Mouse (Mus musculus): ENCODE measurements at regions not wholly inside any gene's neighbourhood (a gene's known extent, or its start where the extent isn't known, plus 50 kb on each side); places are given as distances from the start of the nearest gene placed in this dataset.

- Histone ChIP-seq H3K4me3 (replicated peaks) (no peak overlapping the region), H3K27ac (replicated peaks) (no peak overlapping the region), H3K4me1 (0 out of 2 replicates have a peak, but pooled peaks cover 5% of the 10 kb centered on the region), H3K9ac (replicated peaks) (no peak overlapping the region), H3K9me3 (replicated peaks) (no peaks in the 10 kb centered on the region), H3K36me3 (no peaks in the 10 kb centered on the region), H3K4me2 (no peak overlapping the region), H3K27me3 (replicated peaks) (no peaks in the 10 kb centered on the region)
- no peak for ATAC-seq (ENCODE audit: low FRiP score)
- 15% methylated on average over 7 of the region's 7 CpGs for WGBS
Measured at GRCm38 (mm10) chr19:60334521-60334920, 108.0 kb upstream of the Fam204a start.

- Histone ChIP-seq H3K9me3 (replicated peaks) (no peaks in the 10 kb centered on the region), H3K9ac (replicated peaks) (no peak overlapping the region), H3K4me2 (no peak overlapping the region), H3K27ac (replicated peaks) (no peak overlapping the region), H3K36me3 (no peaks in the 10 kb centered on the region), H3K4me1 (peaks cover 10% of the 10 kb centered on the region; the same call in 1 of the 2 replicates), H3K4me3 (replicated peaks) (no peak overlapping the region), H3K27me3 (replicated peaks) (no peaks in the 10 kb centered on the region)
- WGBS, result 60% methylated on average over 3 of the region's 3 CpGs
- no peak for ATAC-seq (ENCODE audit: low FRiP score)
Measured at GRCm38 (mm10) chr19:60328295-60328694, 101.8 kb upstream of the Fam204a start.

GRCm38 (mm10) chr19:60325612-60326011 is 99.1 kb upstream of the Fam204a start:
- Histone ChIP-seq H3K4me2 (no peak overlapping the region), H3K27ac (replicated peaks) (no peak overlapping the region), H3K36me3 (no peaks in the 10 kb centered on the region), H3K4me1 (peaks cover 10% of the 10 kb centered on the region; the same call in 1 of the 2 replicates), H3K4me3 (replicated peaks) (no peak overlapping the region), H3K9me3 (replicated peaks) (no peaks in the 10 kb centered on the region), H3K9ac (replicated peaks) (no peak overlapping the region), H3K27me3 (replicated peaks) (no peaks in the 10 kb centered on the region)
- no peak for ATAC-seq (ENCODE audit: low FRiP score)

GRCm38 (mm10) chr19:60325112-60325511 is 98.6 kb upstream of the Fam204a start:
- H3K9me3 ChIP-seq (replicated peaks), result no peaks in the 10 kb centered on the region
- peaks cover 10% of the 10 kb centered on the region; the same call in 1 of the 2 replicates for H3K4me1 ChIP-seq
- no peak overlapping the region for H3K9ac ChIP-seq (replicated peaks)
- no peaks in the 10 kb centered on the region for H3K27me3 ChIP-seq (replicated peaks)
- 13% methylated on average over 5 of the region's 5 CpGs for WGBS
- no peak overlapping the region for H3K4me3 ChIP-seq (replicated peaks)
- peak; percentile 70; the same call in 1 of the 2 replicates for ATAC-seq (ENCODE audit: low FRiP score)
- H3K27ac ChIP-seq (replicated peaks), result no peak overlapping the region
- H3K36me3 ChIP-seq, result no peaks in the 10 kb centered on the region
- no peak overlapping the region for H3K4me2 ChIP-seq

- WGBS, result 28% methylated on average over 4 of the region's 4 CpGs
- H3K36me3 ChIP-seq, result no peaks in the 10 kb centered on the region
- H3K9me3 ChIP-seq (replicated peaks), result no peaks in the 10 kb centered on the region
- H3K4me1 ChIP-seq, result no peaks in the 10 kb centered on the region
- no peak for ATAC-seq (ENCODE audit: low FRiP score)
- no peak overlapping the region for H3K27ac ChIP-seq (replicated peaks)
- no peak overlapping the region for H3K4me2 ChIP-seq
- no peak overlapping the region for H3K4me3 ChIP-seq (replicated peaks)
- H3K27me3 ChIP-seq (replicated peaks), result no peaks in the 10 kb centered on the region
- no peak overlapping the region for H3K9ac ChIP-seq (replicated peaks)
Measured at GRCm38 (mm10) chr19:60310591-60310990, 84.1 kb upstream of the Fam204a start.

GRCm38 (mm10) chr19:60302371-60302770 is 75.9 kb upstream of the Fam204a start:
- no peaks in the 10 kb centered on the region for H3K4me1 ChIP-seq
- no peak overlapping the region for H3K27ac ChIP-seq (replicated peaks)
- no peaks in the 10 kb centered on the region for H3K27me3 ChIP-seq (replicated peaks)
- H3K9ac ChIP-seq (replicated peaks), result no peak overlapping the region
- no peak overlapping the region for H3K4me2 ChIP-seq
- no peaks in the 10 kb centered on the region for H3K9me3 ChIP-seq (replicated peaks)
- no peak overlapping the region for H3K4me3 ChIP-seq (replicated peaks)
- no peaks in the 10 kb centered on the region for H3K36me3 ChIP-seq
- WGBS, result 76% methylated on average over 6 of the region's 6 CpGs
- no peak for ATAC-seq (ENCODE audit: low FRiP score)

- WGBS, result 86% methylated on average over 2 of the region's 2 CpGs
- H3K4me3 ChIP-seq (replicated peaks), result no peak overlapping the region
- no peaks in the 10 kb centered on the region for H3K4me1 ChIP-seq
- H3K9ac ChIP-seq (replicated peaks), result no peak overlapping the region
- no peaks in the 10 kb centered on the region for H3K27me3 ChIP-seq (replicated peaks)
- no peak for ATAC-seq (ENCODE audit: low FRiP score)
- H3K4me2 ChIP-seq, result no peak overlapping the region
- no peaks in the 10 kb centered on the region for H3K9me3 ChIP-seq (replicated peaks)
- no peaks in the 10 kb centered on the region for H3K36me3 ChIP-seq
- no peak overlapping the region for H3K27ac ChIP-seq (replicated peaks)
Measured at GRCm38 (mm10) chr19:60300891-60301290, 74.4 kb upstream of the Fam204a start.

GRCm38 (mm10) chr19:60290244-60290643 is 63.7 kb upstream of the Fam204a start:
- 91% methylated on average over 4 of the region's 4 CpGs for WGBS
- no peak overlapping the region for H3K9ac ChIP-seq (replicated peaks)

GRCm38 (mm10) chr19:60286810-60287396 is 60.4 kb upstream of the Fam204a start:
- WGBS, result 38% methylated on average over 6 of the region's 6 CpGs

More at GRCm38 (mm10) chr19:60290244-60290643, 63.7 kb upstream of the Fam204a start:
- Histone ChIP-seq H3K9me3 (replicated peaks) (no peaks in the 10 kb centered on the region), H3K27me3 (replicated peaks) (no peaks in the 10 kb centered on the region), H3K27ac (replicated peaks) (no peak overlapping the region), H3K4me3 (replicated peaks) (no peak overlapping the region), H3K4me1 (peaks cover 3% of the 10 kb centered on the region; the same call in 1 of the 2 replicates), H3K36me3 (no peaks in the 10 kb centered on the region), H3K4me2 (no peak overlapping the region)
- ATAC-seq (ENCODE audit: low FRiP score), result no peak

GRCm38 (mm10) chr19:60284901-60285300 is 58.4 kb upstream of the Fam204a start:
- no peaks in the 10 kb centered on the region for H3K27me3 ChIP-seq (replicated peaks)
- peaks cover 3% of the 10 kb centered on the region; the same call in 1 of the 2 replicates for H3K4me1 ChIP-seq
- ATAC-seq (ENCODE audit: low FRiP score), result no peak
- no peaks in the 10 kb centered on the region for H3K9me3 ChIP-seq (replicated peaks)
- no peak overlapping the region for H3K4me2 ChIP-seq
- no peaks in the 10 kb centered on the region for H3K36me3 ChIP-seq
- H3K4me3 ChIP-seq (replicated peaks), result no peak overlapping the region
- H3K9ac ChIP-seq (replicated peaks), result no peak overlapping the region
- WGBS, result 60% methylated on average over 4 of the region's 4 CpGs
- no peak overlapping the region for H3K27ac ChIP-seq (replicated peaks)

More at GRCm38 (mm10) chr19:60286810-60287396, 60.4 kb upstream of the Fam204a start:
- ATAC-seq (ENCODE audit: low FRiP score), result no peak
- Histone ChIP-seq H3K27me3 (replicated peaks) (no peaks in the 10 kb centered on the region), H3K4me1 (peaks cover 3% of the 10 kb centered on the region; the same call in 1 of the 2 replicates), H3K9me3 (replicated peaks) (no peaks in the 10 kb centered on the region), H3K4me2 (no peak overlapping the region), H3K36me3 (no peaks in the 10 kb centered on the region), H3K27ac (replicated peaks) (peak overlapping the region; percentile 14; the same call in 1 of the 2 replicates), H3K4me3 (replicated peaks) (no peak overlapping the region), H3K9ac (replicated peaks) (no peak overlapping the region)

Data from neural tube, embryonic 15.5 days (tissue).